Mouse (Mus musculus): Measurements from ENCODE around the gene Pm20d1.

GRCm38 (mm10) chr1:131765357-131766001 lies 31.7 kb upstream of the Pm20d1 start:
- TF ChIP-seq POLR2A (IDR thresholded peaks at IDR 0.05; ENCODE audit: extremely low read depth, insufficient read depth, low read length) = no peak
- peak; percentile 95 for TF ChIP-seq CTCF (IDR thresholded peaks at IDR 0.05; ENCODE audit: low read depth, low read length)
